Mouse (Mus musculus) heart, adult 2 months (tissue): ENCODE measurements at regions not wholly inside any gene's neighbourhood (a gene's known extent, or its start where the extent isn't known, plus 50 kb on each side); places are given as distances from the start of the nearest gene placed in this dataset.

Experiments used
- DNase-seq, 2 experiments: peaks; one replicate each; pipeline ENCODE4 v3.0.0; 2021
- H3K27ac ChIP-seq: fragments of 200-600 bp; 2 replicates; pipeline ENCODE4 v1.8.1; 2022
- H3K27me3 ChIP-seq: fragments of 200-500 bp; 2 replicates; pipeline ENCODE4 v1.6.1; 2012; ENCODE audit warnings: mild to moderate bottlenecking, low read length, inconsistent platforms, mixed read lengths; ENCODE audit not compliant: control insufficient read depth, insufficient read depth
- H3K36me3 ChIP-seq: fragments of 200-500 bp; 2 replicates; pipeline ENCODE4 v1.6.1; 2012; ENCODE audit warnings: low read length, inconsistent platforms; ENCODE audit not compliant: control insufficient read depth, insufficient read depth
- H3K4me1 ChIP-seq: fragments of 200-500 bp; 2 replicates; pipeline ENCODE4 v1.6.1; 2011; ENCODE audit warnings: low read length; ENCODE audit not compliant: control insufficient read depth, insufficient read depth
- H3K4me3 ChIP-seq: fragments of 200-600 bp; 2 replicates; pipeline ENCODE4 v1.8.1; 2022
- H3K79me2 ChIP-seq: fragments of 200-500 bp; replicated peaks from 2 replicates; pipeline ENCODE4 v1.6.1; 2012; ENCODE audit warnings: mild to moderate bottlenecking, inconsistent platforms, low read length, moderate library complexity, mixed read lengths; ENCODE audit not compliant: control insufficient read depth, insufficient read depth
- H3K9ac ChIP-seq: fragments of 200-500 bp; 2 replicates; pipeline ENCODE4 v1.6.1; 2012; ENCODE audit warnings: low read depth, mild to moderate bottlenecking, control low read depth, inconsistent platforms, low read length, mixed read lengths
- CTCF ChIP-seq: fragments of 200-600 bp; IDR thresholded peaks from 2 replicates; pipeline ENCODE4 v1.8.1; 2022; ENCODE audit warnings: antibody characterized with exemption, mild to moderate bottlenecking, moderate library complexity
- EP300 ChIP-seq: fragments of 200-500 bp; IDR thresholded peaks from 2 replicates; pipeline ENCODE4 v1.6.1; 2011; ENCODE audit warnings: low read depth, low read length, control low read depth; ENCODE audit not compliant: insufficient read depth
- POLR2A ChIP-seq: fragments of 200-500 bp; IDR thresholded peaks from 2 replicates; pipeline ENCODE4 v1.6.1; 2011; ENCODE audit warnings: mild to moderate bottlenecking, low read depth, low read length, control low read depth; ENCODE audit not compliant: insufficient read depth
- WGBS: fragments of 180-500 bp; shearing (Covaris S2); methylation state at CpG from one replicate; pipeline ENCODE4 v1.1.7; 2018; 5-methylcytosine and 5-hydroxymethylcytosine counted together
- intact Hi-C: fragments of 180-260 bp; cut with DNase I; formaldehyde crosslinking; loops from one replicate; pipeline ENCODE4 v1.15.1; 2025

DNA sequence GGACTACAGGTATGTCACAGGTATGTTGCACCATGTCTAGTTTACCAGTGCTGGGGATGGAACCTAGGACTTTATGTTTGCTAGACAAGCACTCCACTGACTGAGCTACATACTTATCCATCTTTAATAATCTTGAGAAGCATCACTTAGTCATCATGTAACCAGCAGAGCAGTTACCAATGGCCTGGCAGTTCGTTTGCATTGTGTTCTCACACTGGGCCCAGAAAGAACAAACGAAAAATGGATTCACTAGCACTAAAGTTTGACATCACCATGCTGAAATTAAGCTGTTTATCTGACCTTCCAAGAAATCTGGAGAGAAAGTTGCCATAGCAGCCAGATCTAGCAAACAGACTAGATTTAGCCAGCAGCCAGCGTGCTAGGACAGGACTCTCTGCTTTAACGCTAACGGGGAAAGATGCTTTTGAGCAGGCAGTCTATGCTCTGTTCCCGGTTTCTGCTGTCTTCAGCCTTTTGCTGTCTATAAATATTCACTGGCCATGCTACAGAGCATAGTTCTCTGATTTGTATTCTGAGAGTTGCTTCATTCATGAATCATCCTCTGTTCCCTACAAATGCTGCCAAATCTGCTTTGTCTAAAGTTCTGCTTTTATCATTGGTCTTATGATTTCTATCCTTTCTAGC lies 229.6 kb downstream of the Qdpr start:
- no peaks in the 10 kb centered on the region for H3K79me2 ChIP-seq
- H3K4me3 ChIP-seq, result no peak overlapping the region
- no peaks in the 10 kb centered on the region for H3K27me3 ChIP-seq
- WGBS, result 73% methylated on average over 6 of the region's 6 CpGs
- no peak overlapping the region for H3K9ac ChIP-seq
- intact Hi-C loops, result no loop called here
- no peaks in the 10 kb centered on the region; the same call in 1 of the 2 replicates for H3K4me1 ChIP-seq
- H3K27ac ChIP-seq, result no peak overlapping the region
- no peaks in the 10 kb centered on the region for H3K36me3 ChIP-seq
- TF ChIP-seq CTCF (no peak), POLR2A (no peak), EP300 (no peak)
- peak in 1 of 2 experiments; percentile 11 for DNase-seq

DNA sequence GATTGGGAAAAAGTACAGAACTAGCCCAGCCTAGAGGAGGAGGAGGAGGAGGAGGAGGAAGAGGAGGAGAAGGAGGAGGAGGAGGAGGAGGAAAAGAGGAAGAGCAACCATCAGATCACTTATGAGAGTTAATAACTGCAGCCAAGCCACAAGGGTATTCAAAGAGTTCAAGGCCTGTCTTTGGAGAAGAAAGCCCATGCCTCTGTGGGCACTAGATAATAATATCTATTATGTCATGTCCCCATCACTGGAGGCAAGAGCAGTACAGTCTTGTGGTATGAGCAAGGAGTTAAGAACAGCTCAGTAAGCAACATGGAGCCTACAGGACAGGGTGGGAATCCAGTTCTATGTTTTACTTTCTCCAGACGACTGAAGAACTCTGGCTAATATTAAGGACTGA lies 230.5 kb downstream of the Qdpr start:
- no peaks in the 10 kb centered on the region for H3K79me2 ChIP-seq
- no peaks in the 10 kb centered on the region for H3K27me3 ChIP-seq
- TF ChIP-seq POLR2A (no peak), CTCF (no peak), EP300 (no peak)
- no peak overlapping the region for H3K27ac ChIP-seq
- no peak overlapping the region for H3K9ac ChIP-seq
- H3K4me3 ChIP-seq, result no peak overlapping the region
- intact Hi-C loops, result no loop called here
- DNase-seq, result no peak
- WGBS, result 64% methylated on average over 1 of the region's 1 CpGs
- H3K4me1 ChIP-seq, result no peaks in the 10 kb centered on the region; the same call in 1 of the 2 replicates
- no peaks in the 10 kb centered on the region for H3K36me3 ChIP-seq

DNA sequence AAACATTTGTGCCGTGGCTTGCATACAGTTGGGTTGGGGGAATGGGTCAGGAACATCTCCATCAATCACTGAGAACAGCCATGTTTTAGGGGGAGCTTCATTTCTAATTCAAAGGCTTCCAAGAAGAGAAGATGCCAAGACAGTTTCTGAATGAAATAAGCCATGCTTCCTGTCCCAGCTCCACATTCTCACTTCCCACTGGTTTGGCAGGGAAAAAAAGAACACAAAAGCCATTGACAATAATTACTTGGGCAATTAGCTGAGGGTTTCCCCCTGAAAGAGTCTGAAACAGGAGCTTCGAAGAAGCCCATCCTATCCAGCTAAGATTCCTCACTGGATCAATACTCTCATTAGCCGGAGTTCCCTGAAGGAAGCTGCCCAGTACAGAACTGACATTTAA lies 230.9 kb downstream of the Qdpr start:
- 79% methylated on average over 3 of the region's 3 CpGs for WGBS
- Histone ChIP-seq H3K27me3 (no peaks in the 10 kb centered on the region), H3K4me1 (no peaks in the 10 kb centered on the region; the same call in 1 of the 2 replicates), H3K36me3 (no peaks in the 10 kb centered on the region), H3K4me3 (no peak overlapping the region), H3K79me2 (no peaks in the 10 kb centered on the region), H3K9ac (no peak overlapping the region), H3K27ac (no peak overlapping the region)
- DNase-seq, result no peak
- intact Hi-C loops, result no loop called here
- TF ChIP-seq CTCF (no peak), EP300 (no peak)

DNA sequence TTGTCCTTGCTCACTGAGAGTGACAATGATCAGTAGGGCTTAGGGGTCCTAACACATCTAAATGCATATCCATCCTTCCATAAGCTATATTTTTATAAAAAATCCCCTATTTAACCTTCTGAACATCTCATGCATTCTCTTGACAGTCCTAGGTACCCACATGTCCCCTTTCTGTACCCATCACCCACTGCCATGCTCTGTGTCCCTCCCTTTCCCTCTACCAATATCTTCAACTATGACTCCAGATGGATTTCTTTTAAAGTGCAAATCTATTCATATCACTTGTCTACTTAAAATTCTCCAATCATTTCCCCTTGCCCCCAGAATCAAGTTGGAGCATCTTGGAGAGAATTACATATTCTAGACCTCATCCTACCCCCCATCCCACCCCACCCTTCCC lies 235.6 kb downstream of the Qdpr start:
- intact Hi-C loops, result no loop called here
- DNase-seq, result no peak
- no peak overlapping the region for H3K27ac ChIP-seq
- no peaks in the 10 kb centered on the region for H3K27me3 ChIP-seq
- H3K36me3 ChIP-seq, result no peaks in the 10 kb centered on the region
- no peak overlapping the region for H3K4me3 ChIP-seq
- no peaks in the 10 kb centered on the region for H3K79me2 ChIP-seq
- TF ChIP-seq POLR2A (no peak), EP300 (no peak), CTCF (no peak)
- no peak overlapping the region for H3K9ac ChIP-seq
- H3K4me1 ChIP-seq, result no peaks in the 10 kb centered on the region

DNA sequence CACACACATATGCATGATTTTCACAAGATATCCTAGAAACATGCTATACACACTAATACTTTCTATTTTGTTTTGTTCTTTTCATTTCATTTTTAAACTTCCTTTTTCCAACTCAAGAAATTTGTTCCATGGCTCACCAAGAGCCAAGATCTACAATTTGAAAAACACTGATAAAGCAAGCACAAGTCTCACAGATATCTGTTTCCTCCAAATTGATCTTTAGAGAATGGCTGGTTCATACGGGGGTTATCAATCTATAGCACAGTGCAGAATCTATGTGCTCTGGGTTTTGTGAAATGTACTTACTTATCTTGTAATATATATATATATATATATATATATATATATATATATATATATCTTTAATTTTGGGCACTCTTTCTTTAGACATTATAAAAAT lies 251.6 kb downstream of the Qdpr start:
- H3K27me3 ChIP-seq, result no peaks in the 10 kb centered on the region
- WGBS, result 74% methylated on average over 1 of the region's 1 CpGs
- no peak overlapping the region for H3K4me3 ChIP-seq
- intact Hi-C loops, result no loop called here
- no peak for DNase-seq
- H3K36me3 ChIP-seq, result no peaks in the 10 kb centered on the region
- H3K79me2 ChIP-seq, result no peaks in the 10 kb centered on the region
- TF ChIP-seq CTCF, result no peak
- no peak for TF ChIP-seq EP300
- TF ChIP-seq POLR2A, result no peak
- no peak overlapping the region for H3K9ac ChIP-seq
- H3K4me1 ChIP-seq, result no peaks in the 10 kb centered on the region
- H3K27ac ChIP-seq, result no peak overlapping the region

DNA sequence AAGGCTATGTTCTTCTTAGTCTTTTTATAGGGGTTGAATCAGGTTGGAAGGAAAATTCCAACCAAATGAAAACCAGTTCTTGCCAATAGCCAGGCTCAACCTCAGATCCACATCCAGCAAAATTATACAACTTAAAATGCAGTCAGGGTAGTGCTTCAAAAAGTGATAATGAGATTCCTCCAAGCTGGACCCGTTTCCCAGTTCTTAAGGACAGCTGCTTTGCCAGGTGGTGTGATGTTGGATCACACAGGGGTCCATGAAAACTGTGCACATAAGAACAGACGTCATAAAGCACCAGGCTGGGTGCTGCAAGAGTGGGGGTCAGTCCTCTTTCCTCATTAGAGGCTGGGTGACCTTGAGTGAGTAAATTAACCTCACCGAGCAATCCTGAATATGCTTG lies 253.9 kb downstream of the Qdpr start:
- intact Hi-C loops, result no loop called here
- 56% methylated on average over 3 of the region's 3 CpGs for WGBS
- H3K27me3 ChIP-seq, result no peaks in the 10 kb centered on the region

More for the DNA sequence above, 253.9 kb downstream of the Qdpr start:
- DNase-seq, result no peak
- Histone ChIP-seq H3K27ac (no peak overlapping the region), H3K4me3 (no peak overlapping the region), H3K36me3 (no peaks in the 10 kb centered on the region), H3K79me2 (no peaks in the 10 kb centered on the region), H3K9ac (no peak overlapping the region), H3K4me1 (no peaks in the 10 kb centered on the region)
- TF ChIP-seq EP300 (no peak), POLR2A (no peak), CTCF (no peak)
